Mouse (Mus musculus): ENCODE data around the gene Foxp4. TPM values are rescaled to one million over a fixed set of nuclear protein-coding genes. Genes with fewer than 3 reads are reported as not detected.

The Foxp4 gene
- polyA plus RNA-seq, 2 experiments = 3.5 to 9.4 TPM

GRCm38 (mm10) chr17:47943103-47943870 is 18.8 kb upstream of the Foxp4 start:
- H3K27ac ChIP-seq = no peak overlapping the region
- no peaks in the 10 kb centered on the region for H3K9me3 ChIP-seq (ENCODE audit: control insufficient read depth, low read length)
- no peak overlapping the region for H3K4me3 ChIP-seq (ENCODE audit: insufficient read depth in 1 of 2, low read depth in 2 of 2, low read length in 2 of 2)
- no peaks in the 10 kb centered on the region; the same call in 1 of the 2 replicates for H3K27me3 ChIP-seq (ENCODE audit: control insufficient read depth, insufficient read depth, low read length)
- no peak for TF ChIP-seq EP300 (IDR thresholded peaks at IDR 0.05; ENCODE audit: low read depth)
- no peak for TF ChIP-seq CTCF (IDR thresholded peaks at IDR 0.05; ENCODE audit: low read depth)
- 21% methylated on average over 9 of the region's 9 CpGs for WGBS (ENCODE audit: insufficient replicate concordance)
- no peak for ATAC-seq (ENCODE audit: insufficient read depth)
- no peak for DNase-seq (ENCODE audit: low read depth in 3 of 3, low spot score in 3 of 3)
- no peaks in the 10 kb centered on the region for H3K36me3 ChIP-seq (replicated peaks; ENCODE audit: control insufficient read depth, insufficient read depth, low read depth)
- peaks cover 0 to 6% of the 10 kb centered on the region in 2 experiments; a peak in 1 of 4 replicates for H3K4me1 ChIP-seq (replicated peaks; ENCODE audit: control insufficient read depth in 2 of 2, insufficient read depth in 2 of 2, low read length in 1 of 2)
- H3K9ac ChIP-seq (replicated peaks) = no peak overlapping the region
- no peak overlapping the region for H3K4me2 ChIP-seq (ENCODE audit: low read depth)

- no peak overlapping the region for H3K4me3 ChIP-seq (ENCODE audit: insufficient read depth in 1 of 2, low read depth in 2 of 2, low read length in 2 of 2)
- no peak overlapping the region for H3K9ac ChIP-seq (replicated peaks)
- 67% methylated on average over 4 of the region's 4 CpGs for WGBS (ENCODE audit: insufficient replicate concordance)
- H3K36me3 ChIP-seq (replicated peaks; ENCODE audit: control insufficient read depth, insufficient read depth, low read depth) = no peaks in the 10 kb centered on the region
- TF ChIP-seq EP300 (IDR thresholded peaks at IDR 0.05; ENCODE audit: low read depth) = no peak
- TF ChIP-seq CTCF (IDR thresholded peaks at IDR 0.05; ENCODE audit: low read depth) = no peak
- H3K4me1 ChIP-seq (replicated peaks; ENCODE audit: control insufficient read depth in 2 of 2, insufficient read depth in 2 of 2, low read length in 1 of 2) = 0 out of 4 replicates have a peak, but pooled peaks cover 0 to 6% of the 10 kb centered on the region in 2 experiments
- no peak overlapping the region for H3K27ac ChIP-seq
- H3K27me3 ChIP-seq (ENCODE audit: control insufficient read depth, insufficient read depth, low read length) = no peaks in the 10 kb centered on the region; the same call in 1 of the 2 replicates
- no peak for ATAC-seq (ENCODE audit: insufficient read depth)
- H3K4me2 ChIP-seq (ENCODE audit: low read depth) = no peak overlapping the region
- no peaks in the 10 kb centered on the region for H3K9me3 ChIP-seq (ENCODE audit: control insufficient read depth, low read length)
- DNase-seq (ENCODE audit: low read depth in 3 of 3, low spot score in 3 of 3) = no peak
These were observed 17.6 kb upstream of the Foxp4 start for GRCm38 (mm10) chr17:47942008-47942407.

DNA sequence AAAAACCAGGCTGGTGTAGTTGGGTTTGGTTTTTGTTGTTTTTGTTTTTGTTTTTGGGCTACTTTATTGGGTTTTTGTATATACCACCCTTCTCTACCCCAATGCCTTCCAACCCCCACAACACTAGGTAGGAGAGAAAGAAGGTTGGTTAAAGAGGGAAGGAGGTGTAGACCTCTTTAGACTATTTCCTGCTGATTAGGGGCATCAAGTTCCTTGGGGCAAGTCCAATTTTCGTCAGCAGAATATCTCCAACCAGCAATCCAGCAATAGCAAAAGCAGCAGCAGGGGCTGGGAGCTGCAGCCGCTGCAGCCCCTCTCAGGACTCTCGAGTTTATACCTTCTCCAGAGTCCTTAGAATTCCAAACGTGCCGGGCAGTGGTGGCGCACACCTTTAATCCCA is 14.4 kb upstream of the Foxp4 start:
- DNase-seq (ENCODE audit: low read depth in 3 of 3, low spot score in 3 of 3) = no peak
- 58% methylated on average over 6 of the region's 6 CpGs for WGBS (ENCODE audit: insufficient replicate concordance)
- no peaks in the 10 kb centered on the region for H3K27me3 ChIP-seq (ENCODE audit: control insufficient read depth, insufficient read depth, low read length)
- no peak overlapping the region for H3K4me3 ChIP-seq (ENCODE audit: insufficient read depth in 1 of 2, low read depth in 2 of 2, low read length in 2 of 2)
- H3K9ac ChIP-seq (replicated peaks) = no peak overlapping the region
- TF ChIP-seq CTCF (IDR thresholded peaks at IDR 0.05; ENCODE audit: low read depth) = no peak
- TF ChIP-seq EP300 (IDR thresholded peaks at IDR 0.05; ENCODE audit: low read depth) = no peak
- H3K27ac ChIP-seq = no peak overlapping the region
- ATAC-seq (ENCODE audit: insufficient read depth) = no peak
- no peaks in the 10 kb centered on the region for H3K9me3 ChIP-seq (ENCODE audit: control insufficient read depth, low read length)
- H3K4me2 ChIP-seq (ENCODE audit: low read depth) = no peak overlapping the region
- H3K36me3 ChIP-seq (replicated peaks; ENCODE audit: control insufficient read depth, insufficient read depth, low read depth) = no peaks in the 10 kb centered on the region
- 0 out of 4 replicates have a peak, but pooled peaks cover 0 to 4% of the 10 kb centered on the region in 2 experiments for H3K4me1 ChIP-seq (replicated peaks; ENCODE audit: control insufficient read depth in 2 of 2, insufficient read depth in 2 of 2, low read length in 1 of 2)

DNA sequence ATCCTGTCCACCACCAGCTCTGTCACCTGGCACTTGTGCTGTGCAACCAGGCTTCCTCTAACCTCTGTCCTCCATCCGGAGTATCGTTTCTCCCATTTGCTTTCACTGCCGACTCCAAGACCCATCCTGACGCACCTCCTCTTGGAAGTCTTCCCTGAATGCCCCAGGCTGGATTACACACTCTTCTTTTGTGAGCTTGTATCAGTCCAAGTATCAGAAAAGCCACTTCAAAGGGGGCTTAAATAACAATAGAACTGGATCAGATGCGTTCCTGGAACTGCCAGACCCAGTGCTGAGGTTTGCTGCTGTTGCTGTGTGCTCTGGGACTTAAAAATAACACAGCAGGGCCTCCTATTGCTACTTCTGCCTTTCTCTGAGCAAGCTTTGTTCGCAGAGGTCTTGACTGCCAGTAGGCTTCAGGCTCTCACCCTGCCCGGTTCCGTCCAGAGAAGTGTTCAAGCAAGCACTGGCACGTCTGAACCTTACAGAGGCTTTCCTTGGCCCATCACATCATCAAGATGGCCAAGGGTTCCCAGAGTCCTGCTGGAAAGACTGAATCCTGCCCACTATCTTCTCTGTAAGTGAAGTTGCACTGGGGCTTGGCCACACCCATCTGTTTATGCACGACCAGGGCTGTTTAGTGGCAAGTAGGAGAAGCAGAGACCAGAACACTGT is 13.6 kb upstream of the Foxp4 start:
- Histone ChIP-seq H3K9me3 (ENCODE audit: control insufficient read depth, low read length) (no peaks in the 10 kb centered on the region), H3K9ac (replicated peaks) (no peak overlapping the region), H3K4me2 (ENCODE audit: low read depth) (no peak overlapping the region), H3K4me1 (replicated peaks; ENCODE audit: control insufficient read depth in 2 of 2, insufficient read depth in 2 of 2, low read length in 1 of 2) (0 out of 4 replicates have a peak, but pooled peaks cover 0 to 4% of the 10 kb centered on the region in 2 experiments), H3K36me3 (replicated peaks; ENCODE audit: control insufficient read depth, insufficient read depth, low read depth) (no peaks in the 10 kb centered on the region), H3K27me3 (ENCODE audit: control insufficient read depth, insufficient read depth, low read length) (no peaks in the 10 kb centered on the region), H3K27ac (no peak overlapping the region), H3K4me3 (ENCODE audit: insufficient read depth in 1 of 2, low read depth in 2 of 2, low read length in 2 of 2) (no peak overlapping the region)
- ATAC-seq (ENCODE audit: insufficient read depth) (no peak), DNase-seq (ENCODE audit: low read depth in 3 of 3, low spot score in 3 of 3) (no peak)
- TF ChIP-seq EP300 (IDR thresholded peaks at IDR 0.05; ENCODE audit: low read depth) (no peak), CTCF (IDR thresholded peaks at IDR 0.05; ENCODE audit: low read depth) (no peak)
- WGBS (ENCODE audit: insufficient replicate concordance) = 46% methylated on average over 10 of the region's 10 CpGs

DNA sequence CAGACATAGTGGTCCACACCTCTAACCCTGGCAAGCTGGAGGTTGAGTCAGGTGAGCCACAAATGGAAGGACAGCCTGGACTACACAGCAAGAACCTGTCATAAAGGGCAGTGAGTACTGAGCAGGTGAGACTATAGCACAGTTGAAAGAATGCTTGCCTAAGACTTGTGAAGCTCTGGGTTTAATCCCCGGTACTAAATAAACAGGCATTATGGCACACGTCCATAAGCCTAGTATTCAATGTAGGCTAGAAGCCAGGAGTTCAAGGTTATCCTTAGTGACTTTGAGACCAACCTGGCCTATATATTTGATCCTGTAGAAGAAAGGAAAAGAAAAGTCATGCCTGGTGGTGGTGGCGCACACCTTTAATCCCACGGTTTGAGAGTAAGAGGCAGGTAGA is 12.1 kb upstream of the Foxp4 start:
- no peak overlapping the region for H3K27ac ChIP-seq
- TF ChIP-seq CTCF (IDR thresholded peaks at IDR 0.05; ENCODE audit: low read depth) = no peak
- TF ChIP-seq EP300 (IDR thresholded peaks at IDR 0.05; ENCODE audit: low read depth) = no peak
- H3K27me3 ChIP-seq (ENCODE audit: control insufficient read depth, insufficient read depth, low read length) = no peaks in the 10 kb centered on the region
- H3K9ac ChIP-seq (replicated peaks) = no peak overlapping the region
- ATAC-seq (ENCODE audit: insufficient read depth) (no peak), DNase-seq (ENCODE audit: low read depth in 3 of 3, low spot score in 3 of 3) (no peak)
- H3K4me3 ChIP-seq (ENCODE audit: insufficient read depth in 1 of 2, low read depth in 2 of 2, low read length in 2 of 2) = no peak overlapping the region
- H3K9me3 ChIP-seq (ENCODE audit: control insufficient read depth, low read length) = no peaks in the 10 kb centered on the region
- H3K36me3 ChIP-seq (replicated peaks; ENCODE audit: control insufficient read depth, insufficient read depth, low read depth) = no peaks in the 10 kb centered on the region
- no peak overlapping the region for H3K4me2 ChIP-seq (ENCODE audit: low read depth)
- WGBS (ENCODE audit: insufficient replicate concordance) = 68% methylated on average over 4 of the region's 4 CpGs
- no peaks in the 10 kb centered on the region for H3K4me1 ChIP-seq (replicated peaks; ENCODE audit: control insufficient read depth in 2 of 2, insufficient read depth in 2 of 2, low read length in 1 of 2)

All from liver, embryonic 14.5 days (tissue).